Mouse (Mus musculus) spleen, adult 18-20 months (tissue): ENCODE measurements at regions not wholly inside any gene's neighbourhood (a gene's known extent, or its start where the extent isn't known, plus 50 kb on each side); places are given as distances from the start of the nearest gene placed in this dataset.

Experiments used
- DNase-seq, 2 experiments: peaks; one replicate each; pipeline ENCODE4 v3.0.0; 2022; ENCODE audit warnings: mixed read lengths in 2 of 2

DNA sequence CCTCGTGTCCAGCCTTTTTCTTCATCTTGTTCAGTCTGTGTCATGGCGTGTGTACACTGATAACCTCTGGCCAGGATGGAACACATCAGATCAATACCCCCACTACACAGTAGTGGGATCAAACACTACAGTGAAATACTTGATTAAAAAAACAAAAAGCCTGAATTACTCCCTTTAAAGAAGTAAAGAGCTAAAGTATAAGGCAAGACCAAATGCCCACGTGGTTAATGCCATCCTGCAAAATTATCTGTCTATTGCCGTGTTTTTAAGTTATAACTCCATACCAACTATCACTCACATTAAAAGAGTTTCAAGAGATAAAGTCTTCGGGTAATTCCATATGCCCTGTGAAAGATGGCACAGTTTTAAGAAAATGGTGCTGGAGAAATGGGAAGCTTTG lies 198.6 kb upstream of the Hnrnpa3 start:
- DNase-seq: no peak

DNA sequence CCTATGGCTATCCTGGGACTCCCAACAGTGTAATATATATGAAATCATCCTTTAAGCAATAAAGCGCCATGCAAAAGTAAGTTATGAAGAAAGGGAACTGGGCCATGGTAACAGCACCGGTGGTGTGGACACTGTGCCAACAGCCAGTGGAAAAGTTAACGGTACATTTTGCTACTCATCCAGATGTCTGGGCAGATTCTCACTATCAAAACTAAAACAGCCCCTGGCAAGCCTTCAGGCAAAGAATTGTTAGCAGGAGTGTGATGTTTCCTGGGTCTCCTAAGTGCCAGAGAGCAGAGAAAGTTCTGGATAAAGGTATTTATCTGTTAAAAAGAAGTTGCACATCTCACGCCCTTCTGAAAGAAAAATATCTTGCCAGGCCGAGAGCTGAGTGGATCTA lies 198.0 kb upstream of the Hnrnpa3 start:
- no peak for DNase-seq

DNA sequence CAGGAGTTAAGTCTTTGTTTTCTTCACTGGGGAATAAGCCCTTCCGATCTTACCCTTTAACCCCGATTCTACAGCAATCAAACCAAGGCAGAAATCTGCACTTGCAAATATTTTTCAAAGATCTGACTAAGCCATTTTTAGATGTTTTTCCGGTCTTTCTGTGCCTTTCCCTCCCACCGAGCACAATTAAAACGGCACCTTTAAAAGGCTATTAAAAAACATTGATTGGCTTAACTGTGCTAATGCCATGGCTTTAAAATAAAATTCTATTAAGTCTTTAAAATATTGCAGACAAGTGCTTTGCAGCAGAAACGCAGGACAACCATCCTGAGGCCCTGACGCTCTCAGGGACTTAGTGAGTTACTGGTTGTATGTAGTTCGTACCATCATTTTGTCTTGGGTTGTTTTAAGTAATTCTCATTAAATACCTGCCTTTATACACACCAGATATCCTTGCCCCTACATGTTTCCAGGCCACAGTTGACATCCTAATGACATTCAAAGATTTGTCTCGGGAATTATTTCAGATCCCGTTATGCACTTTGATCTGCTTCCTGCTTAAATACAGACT lies 197.6 kb upstream of the Hnrnpa3 start:
- DNase-seq: no peak

DNA sequence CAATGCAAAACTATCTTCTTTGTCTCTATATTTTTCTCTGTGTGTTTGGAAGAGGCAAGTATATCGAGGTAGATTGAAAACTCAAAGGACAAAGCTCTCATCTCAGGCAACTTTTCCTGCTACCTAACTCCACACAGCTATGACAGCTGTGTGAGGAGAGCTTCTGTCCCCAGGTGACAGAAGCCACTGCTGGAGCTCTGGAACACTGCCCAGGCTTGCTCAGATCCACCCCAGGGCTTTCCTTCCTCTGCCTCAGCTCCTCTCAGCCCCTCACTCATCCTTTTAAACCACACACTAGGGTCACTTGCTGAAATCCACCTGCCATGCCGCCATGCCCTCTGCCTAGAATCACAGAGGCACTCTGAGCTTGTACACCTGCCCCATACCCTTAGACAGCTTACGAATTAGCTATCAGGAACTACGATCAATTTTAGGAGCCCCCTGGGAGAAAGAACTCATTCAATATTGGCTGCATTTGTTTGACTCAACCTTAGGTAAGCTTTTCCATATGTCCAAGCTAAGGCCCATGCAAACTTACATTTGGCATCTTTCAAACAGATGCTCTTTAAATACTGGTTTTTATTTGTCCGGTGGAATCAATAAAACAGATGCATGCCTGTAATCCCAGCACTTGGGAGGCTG lies 196.9 kb upstream of the Hnrnpa3 start:
- no peak for DNase-seq

DNA sequence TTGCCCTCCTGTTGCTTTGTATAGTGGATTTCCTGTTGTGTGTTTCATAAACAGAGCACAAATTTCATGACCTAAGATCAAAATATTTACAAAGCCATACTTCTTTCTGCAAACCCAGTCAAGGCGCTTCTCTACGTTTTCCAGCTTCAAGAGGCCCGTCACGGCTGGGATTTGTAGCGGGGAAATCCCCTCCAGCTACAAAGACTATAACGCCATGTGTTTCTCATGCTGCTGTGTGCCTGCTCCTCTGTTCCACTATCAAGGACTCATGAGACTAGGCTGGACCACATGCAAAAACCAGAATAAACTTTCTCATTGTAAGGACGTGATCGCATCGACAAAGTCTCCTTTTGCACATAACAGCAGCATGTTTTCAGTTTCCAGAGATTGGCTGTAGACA lies 196.0 kb upstream of the Hnrnpa3 start:
- no peak for DNase-seq

DNA sequence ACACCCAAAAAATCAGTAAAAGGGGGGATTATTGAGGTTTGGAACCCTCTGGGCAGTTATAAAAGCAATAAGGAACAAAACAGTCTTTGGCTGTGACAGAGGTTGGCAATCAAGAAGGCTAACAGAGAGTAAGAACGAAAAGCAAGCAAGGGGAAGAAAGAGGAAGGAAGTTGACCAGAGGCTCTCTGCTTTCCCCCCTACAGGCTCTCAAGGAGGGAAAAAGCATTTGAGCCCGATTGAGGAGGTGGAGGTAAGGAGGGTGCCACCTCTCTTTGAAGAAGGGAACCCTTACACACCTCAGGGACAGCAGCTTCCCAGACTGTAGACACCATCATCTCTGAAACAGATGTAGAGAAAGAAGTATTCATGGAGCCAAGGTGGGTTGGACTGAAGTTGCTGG lies 194.6 kb upstream of the Hnrnpa3 start:
- DNase-seq: no peak

DNA sequence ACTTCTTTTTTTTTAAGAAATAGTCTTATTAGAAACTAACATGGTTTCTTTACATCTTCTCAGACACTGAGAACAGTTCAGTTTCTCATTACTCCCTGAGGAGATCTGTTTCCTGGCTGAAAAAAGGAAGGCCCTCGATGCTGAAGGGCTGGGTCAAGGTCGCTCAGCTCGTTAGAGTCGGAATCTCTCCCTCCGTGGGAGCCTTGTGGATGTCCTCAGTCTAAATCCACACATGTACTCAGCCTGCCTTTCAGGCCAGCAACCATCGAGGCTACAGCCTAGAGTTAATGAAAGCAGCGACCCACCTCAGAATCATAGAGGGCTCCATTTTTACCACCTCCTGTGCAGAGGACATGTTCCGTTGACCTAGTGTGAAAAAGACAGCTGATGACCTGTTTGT lies 190.2 kb upstream of the Hnrnpa3 start:
- no peak for DNase-seq

DNA sequence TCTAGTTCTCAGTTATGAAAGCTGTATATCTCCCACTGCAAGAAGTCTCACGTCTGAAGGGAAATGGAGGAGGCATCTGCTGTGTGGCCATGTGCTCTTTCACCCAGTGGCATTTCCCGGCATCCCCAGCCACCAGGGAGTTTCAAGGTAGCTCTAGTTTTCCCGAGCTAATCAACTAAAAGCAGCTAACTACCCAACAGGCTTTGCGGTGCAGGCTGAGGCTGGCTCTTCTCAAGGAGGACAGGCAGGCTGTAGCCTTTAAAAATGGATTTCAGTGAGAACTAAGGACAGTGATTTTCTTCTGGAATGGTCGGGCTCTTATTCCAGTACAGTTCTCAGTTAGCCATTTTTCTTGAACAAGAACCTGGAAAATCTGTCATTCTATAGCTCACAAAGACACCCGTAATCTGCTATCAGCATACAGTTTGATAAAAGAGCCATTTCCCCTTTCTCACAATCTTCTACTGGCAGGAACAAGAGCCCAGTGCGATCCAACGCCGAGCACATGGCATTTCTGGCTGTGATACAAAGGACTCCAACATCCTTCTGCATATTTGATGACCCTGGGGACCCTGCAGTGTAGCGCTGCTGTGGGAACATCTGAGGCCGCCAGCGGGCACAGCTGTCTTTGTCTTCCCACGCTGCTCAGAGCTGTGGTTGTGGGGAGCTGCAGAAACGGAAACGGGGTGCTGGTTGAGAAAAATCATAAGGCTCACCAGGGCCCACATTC lies 188.9 kb upstream of the Hnrnpa3 start:
- DNase-seq: peak; percentile 43 to 51

DNA sequence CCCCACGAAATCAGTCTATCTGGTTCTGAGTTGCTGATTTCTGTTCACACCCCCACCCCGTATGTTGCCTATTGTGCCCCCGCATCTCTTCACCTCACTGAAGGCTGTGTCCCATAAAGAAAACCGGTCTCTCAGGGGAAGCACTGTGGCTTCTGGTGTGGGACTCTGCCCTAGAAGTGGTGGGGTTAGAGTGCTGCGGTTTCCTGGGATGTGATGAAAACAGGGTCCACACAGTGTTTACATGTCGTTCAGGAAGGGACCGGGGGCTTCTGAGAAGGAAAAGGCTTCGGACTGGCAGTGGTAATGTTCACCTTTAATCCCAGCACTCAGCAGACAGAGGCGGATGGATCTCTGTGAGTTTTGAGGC lies 188.4 kb upstream of the Hnrnpa3 start:
- no peak for DNase-seq

DNA sequence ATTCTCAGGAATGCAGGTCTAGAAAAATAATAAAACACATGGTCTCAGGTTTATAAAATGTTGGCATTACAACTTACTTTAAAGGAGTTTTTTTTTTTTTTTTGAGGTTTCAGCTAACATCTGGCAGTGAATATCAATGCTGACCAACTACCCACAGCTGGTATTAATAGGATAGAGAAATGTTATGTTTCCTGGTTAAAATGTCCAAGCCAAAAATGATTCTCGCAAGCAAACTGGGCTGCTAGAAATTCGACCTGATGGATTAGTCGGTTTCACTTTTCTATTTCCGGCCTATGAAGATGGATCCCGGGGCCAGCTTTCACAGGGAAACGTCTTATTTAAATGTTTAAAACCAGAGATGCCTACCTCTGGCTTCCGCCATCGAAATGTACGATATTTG lies 186.6 kb upstream of the Hnrnpa3 start:
- DNase-seq: no peak

DNA sequence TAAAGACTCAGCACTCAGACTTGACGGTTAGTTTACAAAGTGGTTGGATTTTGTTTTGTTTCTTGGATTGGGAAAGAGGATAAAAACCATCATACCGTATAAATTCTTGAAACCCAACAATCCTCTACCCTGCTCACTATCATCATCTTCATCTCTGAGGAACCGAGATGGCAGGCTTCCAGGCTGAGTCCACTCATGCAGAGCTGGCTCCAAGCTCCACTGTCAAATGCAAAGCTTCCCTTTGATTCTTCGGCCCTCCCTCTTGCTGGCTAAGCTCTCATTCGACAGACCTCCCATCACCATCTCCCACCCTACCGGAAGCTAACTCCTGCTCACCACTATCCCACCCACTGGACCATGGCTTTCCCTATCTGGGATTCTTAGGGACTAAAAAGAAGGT lies 184.6 kb upstream of the Hnrnpa3 start:
- no peak for DNase-seq

DNA sequence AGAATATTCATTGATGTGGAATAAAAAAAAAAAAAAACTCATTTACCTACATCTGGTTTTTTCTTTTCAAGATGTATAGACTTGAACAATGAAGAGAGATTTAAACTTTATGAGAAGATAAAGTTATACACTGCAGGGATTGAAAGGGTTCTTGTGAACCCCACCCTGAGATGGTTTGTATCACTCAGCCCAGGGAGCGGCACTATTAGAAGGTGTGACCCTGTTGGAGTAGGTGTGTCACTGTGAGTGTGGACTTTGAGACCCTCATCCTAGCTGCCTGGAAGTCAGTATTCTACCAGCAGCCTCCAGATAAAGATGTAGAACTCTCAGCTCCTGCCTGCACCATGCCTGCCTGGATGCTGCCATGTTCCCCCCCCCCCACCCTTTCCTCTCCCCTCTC lies 182.7 kb upstream of the Hnrnpa3 start:
- DNase-seq: no peak

DNA sequence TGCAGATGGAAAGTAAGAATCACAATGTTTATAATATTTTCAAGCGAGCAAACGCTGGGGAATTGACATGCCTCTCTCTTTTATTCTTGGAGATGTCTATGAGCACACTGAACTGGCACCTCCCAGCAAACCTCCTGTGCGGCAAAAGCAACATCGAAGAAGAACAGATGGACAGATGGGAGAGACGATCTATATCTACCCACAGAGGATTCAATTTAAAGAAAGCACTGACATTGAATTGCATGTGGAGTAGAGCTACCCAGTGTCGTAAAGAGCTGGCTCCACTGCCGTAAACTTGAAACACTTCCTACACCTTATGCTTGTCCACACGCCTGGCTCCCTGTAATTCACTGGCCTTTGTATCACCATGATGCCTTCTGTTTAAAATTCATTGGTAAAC lies 182.0 kb upstream of the Hnrnpa3 start:
- no peak for DNase-seq

DNA sequence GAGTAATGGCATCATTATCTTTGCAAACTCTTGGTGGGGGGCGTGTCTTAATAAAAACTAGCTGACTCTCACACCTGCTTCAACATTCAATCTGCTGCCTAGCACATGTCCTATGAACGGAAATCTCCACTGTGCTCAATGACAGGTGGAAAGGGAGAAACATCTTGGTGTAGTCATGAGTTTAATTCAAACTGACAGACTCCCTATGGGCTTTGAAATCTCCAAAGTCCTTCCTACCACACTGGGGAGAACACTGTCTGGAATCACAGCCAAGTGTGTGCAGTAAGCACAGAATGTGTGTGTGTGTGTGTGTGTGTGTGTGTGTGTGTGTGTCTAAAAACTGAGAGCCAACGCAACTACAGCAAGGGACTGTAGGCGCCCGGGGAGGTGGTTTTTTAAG lies 179.5 kb upstream of the Hnrnpa3 start:
- no peak for DNase-seq

DNA sequence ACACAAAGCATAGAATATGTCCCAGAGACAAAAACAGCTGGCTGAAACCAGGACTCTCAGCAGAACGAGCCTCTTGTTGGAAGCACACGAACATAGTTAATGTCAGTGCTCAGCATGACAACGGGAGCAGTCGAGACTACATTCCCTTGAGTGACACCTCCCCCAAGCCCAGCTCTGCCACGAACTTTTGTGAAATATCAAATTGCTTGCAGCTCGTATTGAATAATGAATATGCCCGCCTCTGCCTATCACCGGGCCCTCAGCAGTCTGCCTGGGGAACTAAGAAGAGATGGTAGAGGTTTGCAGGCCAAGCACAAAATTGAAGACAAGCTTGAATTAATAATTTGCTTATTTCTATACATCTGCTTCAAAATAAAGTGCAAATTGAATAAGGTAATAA lies 177.2 kb upstream of the Hnrnpa3 start:
- DNase-seq: no peak

DNA sequence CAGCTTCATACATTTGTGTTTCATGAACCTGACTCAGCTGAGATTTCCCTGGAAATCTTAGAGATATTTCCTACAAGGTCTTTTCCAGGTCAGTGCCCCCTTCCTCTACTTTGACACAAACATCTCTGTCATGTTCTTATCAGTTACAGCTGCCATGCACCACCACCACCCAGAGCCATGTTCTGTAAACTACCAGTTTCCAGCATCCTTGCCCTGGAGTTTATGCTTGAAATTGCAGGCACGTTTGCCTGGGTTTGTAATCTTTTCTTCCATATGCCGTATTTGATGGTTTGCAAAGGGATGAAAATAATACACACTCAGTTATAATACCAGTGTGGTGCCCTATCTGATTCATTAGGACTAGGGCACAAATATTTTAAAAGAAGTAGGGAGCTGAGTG lies 176.6 kb upstream of the Hnrnpa3 start:
- DNase-seq: no peak

DNA sequence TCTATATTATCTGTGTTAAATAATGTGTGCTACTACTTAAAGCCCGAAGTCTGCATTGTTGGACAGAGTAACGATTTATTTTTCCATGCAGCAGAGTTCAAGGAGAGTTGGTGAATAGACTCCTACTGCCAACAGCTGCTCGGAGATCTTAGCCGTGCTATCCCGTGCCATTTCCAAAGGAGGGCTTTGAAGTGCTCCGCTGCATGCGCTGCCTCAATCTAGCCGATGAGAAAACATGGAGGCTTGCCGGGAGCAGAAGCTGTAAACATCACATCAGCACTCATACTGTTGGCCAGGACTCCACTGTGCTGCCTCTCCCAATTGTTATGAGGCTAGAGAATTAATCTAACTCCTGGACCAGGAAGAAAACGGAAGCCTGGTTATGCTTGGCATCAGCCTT lies 174.1 kb upstream of the Hnrnpa3 start:
- DNase-seq: no peak

DNA sequence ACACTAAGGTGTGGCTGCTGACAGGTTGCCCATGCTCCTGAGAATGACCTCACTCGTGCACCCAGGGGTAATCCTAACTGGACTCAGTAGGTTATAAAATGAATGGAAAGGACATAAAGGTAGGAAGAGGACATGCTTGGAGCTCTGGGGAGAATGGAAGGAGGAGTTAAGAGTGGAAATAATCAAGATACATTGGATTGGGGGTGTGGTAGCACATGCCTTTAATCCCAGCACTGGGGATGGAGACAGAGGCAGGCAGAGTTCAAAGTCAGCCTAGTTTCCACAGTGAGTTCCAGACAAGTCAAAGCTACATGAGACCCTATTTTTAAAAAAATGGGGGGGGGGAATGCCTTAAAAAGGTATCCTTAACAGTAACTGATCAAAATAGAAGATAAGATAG lies 167.9 kb upstream of the Hnrnpa3 start:
- DNase-seq: no peak

DNA sequence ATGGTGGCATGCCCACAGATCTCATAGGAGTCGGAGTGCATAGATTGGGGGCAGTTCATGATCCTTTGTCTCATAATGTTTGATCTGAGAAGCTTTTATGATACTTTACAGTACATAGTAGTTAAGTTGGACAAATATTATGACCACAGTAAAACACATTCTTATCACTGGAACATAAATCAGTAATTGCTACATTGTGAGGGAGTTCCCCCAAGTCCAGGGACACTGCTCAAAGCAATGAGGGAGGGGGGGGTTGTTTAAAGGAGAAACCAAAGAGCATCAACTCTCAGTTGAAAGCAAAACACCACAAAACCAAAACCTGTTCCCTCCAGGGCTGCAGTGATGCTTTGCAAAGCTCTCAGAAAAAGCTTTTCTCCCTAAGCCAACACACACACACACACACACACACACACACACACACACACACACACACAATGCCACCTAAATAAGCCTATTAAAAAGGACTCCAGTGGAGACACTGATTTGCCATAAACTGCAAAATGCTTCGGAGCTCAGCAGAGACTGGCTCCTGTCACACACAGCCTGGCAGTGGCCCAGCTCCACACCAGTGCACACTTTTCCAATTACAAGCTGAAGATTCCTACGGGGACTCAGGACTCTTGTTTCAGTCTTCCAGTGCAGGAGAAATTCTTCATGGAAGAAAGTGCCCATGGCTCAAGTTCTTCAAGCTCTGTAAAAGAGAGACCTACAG lies 167.1 kb upstream of the Hnrnpa3 start:
- DNase-seq: no peak

DNA sequence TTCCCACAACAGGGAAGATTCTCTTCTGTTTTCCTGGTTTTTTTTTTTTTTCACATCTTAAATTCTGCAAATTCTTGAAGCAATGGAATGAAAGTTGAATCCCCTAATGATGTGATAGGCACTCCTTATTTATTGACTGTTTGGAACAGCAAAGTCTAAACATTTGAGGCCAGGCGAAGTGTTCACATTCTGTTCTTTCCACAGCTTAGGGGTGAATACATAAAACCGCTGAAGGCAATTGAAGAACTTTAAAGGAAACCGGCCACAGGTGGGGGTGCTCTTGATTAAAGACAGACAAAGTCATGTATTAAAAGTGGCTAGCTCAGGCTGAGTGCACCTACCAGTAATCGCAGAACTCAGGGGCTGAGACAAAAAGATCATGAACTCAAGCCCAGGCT lies 166.6 kb upstream of the Hnrnpa3 start:
- DNase-seq: no peak

DNA sequence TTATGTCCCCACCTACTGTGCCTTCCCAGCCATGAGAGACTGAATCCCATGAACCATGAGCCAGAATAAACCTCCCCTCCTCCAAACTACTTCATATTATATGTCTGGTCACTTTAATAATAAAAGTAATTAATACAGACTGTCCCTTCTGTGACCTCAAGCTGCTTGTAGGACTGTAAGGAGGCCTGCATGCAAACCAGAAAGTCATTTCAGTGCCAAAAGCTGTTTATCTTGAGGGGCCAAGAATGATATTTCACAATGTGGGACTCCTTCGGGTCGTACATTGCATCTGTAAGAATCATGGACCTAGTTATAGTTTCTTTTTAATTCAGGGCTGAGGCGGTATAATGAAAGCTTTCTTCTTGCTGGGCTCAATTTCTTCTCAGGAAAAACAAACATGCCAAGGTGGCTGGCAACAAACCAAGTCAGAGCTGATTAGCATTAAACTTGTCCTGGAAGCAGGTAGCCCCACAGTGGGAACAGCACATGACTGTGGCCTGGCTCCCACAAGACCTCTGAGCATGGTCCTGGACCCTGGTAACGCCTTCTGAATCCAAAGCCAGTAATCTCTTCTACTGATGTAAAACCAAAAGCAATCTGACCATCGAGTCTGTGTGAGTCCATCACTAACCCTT lies 162.3 kb upstream of the Hnrnpa3 start:
- DNase-seq: no peak

DNA sequence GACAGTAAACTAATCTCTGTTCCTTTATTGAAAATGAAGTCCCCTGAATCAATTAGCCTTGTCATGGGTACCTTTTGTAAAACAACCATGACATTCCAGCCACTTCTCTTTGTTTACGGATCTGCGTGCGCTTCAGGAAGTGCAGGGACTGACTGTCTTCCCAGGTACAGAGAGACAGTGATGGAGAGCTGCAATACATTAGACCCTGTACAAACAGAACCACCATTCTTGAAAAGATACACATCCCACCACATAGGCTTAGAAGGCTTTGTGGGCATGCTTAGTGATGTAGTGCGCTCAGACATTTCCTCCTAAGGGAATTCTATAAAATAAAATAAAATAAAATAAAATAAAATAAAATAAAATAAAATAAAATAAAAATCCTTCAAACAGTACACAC lies 148.8 kb upstream of the Hnrnpa3 start:
- no peak for DNase-seq

DNA sequence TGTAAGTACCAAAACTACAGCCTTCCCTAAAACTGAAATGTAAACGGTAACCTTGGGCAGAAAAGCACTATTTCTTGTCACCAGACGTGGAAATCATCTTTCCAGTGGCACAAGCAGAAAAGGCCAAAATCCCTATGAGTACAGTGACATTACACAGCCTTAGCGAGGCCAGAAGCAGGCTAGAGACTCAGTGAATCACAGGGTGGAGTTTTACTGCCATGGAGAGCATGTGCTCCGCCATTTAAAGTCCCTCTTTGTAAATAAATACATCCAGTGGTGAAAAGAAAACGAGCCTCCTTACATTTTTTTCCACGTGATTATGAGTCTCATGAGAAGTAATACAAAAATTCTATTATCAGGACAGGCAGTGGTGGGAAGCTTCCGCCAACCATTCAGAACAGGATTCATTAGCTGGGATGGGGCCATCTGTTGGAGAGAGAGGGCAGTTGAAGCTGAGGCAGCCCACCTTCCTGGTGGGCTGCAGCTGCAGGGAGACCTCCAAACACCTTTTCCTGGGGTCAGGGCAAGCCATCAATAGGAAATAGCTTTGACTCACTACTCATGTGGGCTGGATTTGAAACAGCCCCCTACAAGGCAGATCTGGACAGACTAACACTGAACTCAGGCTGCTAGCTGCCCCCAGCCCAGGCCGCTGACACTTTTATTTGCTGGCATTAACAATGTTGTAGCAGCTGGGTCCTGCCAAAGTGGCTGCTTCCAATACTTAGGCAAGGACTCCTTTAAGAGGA lies 146.5 kb upstream of the Hnrnpa3 start:
- no peak for DNase-seq
